ENCODE assay signal across 9 mouse cellular contexts in the genomic region with DNA sequence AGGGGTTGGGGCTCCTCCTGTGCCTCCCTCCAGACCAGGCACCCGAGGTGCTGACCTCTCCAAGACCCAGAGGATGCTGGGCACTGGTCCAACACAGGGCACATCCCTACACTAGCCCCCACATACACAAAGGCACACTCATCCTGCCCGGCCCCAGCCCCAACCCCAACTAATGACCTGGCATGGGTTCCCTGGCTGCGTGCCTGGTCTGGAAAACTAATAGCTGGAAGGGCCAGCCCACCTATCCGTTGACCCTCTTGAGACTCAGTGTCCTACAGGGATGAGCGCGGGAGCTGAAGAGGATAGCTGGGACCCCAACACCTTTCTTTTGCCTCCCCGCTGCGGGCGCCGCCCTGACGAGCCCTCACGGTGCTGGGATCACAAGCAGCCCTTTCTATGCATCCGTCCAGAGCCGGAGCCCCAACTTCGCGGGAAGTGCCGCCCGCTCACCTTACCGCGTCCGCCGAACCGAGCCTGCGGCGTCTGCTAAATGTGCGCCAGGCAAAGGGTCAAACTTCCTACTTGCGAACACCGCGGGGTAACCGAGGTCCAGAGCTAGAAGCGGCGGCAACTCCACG. TPM values are rescaled to one million over a fixed set of nuclear protein-coding genes. Genes with fewer than 3 reads are reported as not detected.
DNase-seq lines count a peak whose midpoint lies in the region.
"Had no signal": no experiment of that assay in that cellular context is flagged by ENCODE, and none has a peak within 500 bp of the region (broad histone marks: within the 10 kb centered on the region; RNA-seq: fewer than 3 reads in every experiment).

No protein-coding gene starts in this region.

- DNase-seq in layer of hippocampus, adult 9-11 months, result peak; percentile 41
- no peak for DNase-seq in layer of hippocampus, postnatal 10 days (ENCODE audit: low spot score in 2 of 2)
- peak; percentile 76 to 78 for DNase-seq in cerebellum, postnatal 10 days
- DNase-seq in hindbrain, embryonic 10.5 days (ENCODE audit: low spot score), result no peak
- DNase-seq in midbrain, embryonic 10.5 days (ENCODE audit: low spot score), result no peak
- no peak for DNase-seq in gastrocnemius, adult 18-20 months (ENCODE audit: low spot score)
- no peak for DNase-seq in thymus, postnatal 10 days (ENCODE audit: low spot score in 2 of 2)
- DNase-seq in ovary, postnatal 14 days (ENCODE audit: low spot score), result no peak

- WGBS in hindbrain, embryonic 10.5 days, result 1% methylated on average over 33 of the region's 33 CpGs
- 1% methylated on average over 33 of the region's 33 CpGs for WGBS in midbrain, embryonic 10.5 days

- H3K9me3 ChIP-seq in hindbrain, embryonic 10.5 days, result no peaks in the 10 kb centered on the region
- no peaks in the 10 kb centered on the region for H3K9me3 ChIP-seq in midbrain, embryonic 10.5 days (replicated peaks)

- peaks cover 26% of the 10 kb centered on the region for H3K4me1 ChIP-seq in hindbrain, embryonic 10.5 days (replicated peaks)
- peaks cover 29% of the 10 kb centered on the region for H3K4me1 ChIP-seq in midbrain, embryonic 10.5 days

- H3K4me3 ChIP-seq in hindbrain, embryonic 10.5 days, result peak overlapping the region; percentile 55
- H3K4me3 ChIP-seq in midbrain, embryonic 10.5 days, result peak overlapping the region; percentile 52

- H3K27ac ChIP-seq in hindbrain, embryonic 10.5 days, result no peak overlapping the region; the same call in 1 of the 2 replicates
- no peak overlapping the region; the same call in 1 of the 2 replicates for H3K27ac ChIP-seq in midbrain, embryonic 10.5 days (replicated peaks)

- peaks cover 59% of the 10 kb centered on the region for H3K27me3 ChIP-seq in hindbrain, embryonic 10.5 days (ENCODE audit: insufficient read depth, poor library complexity, severe bottlenecking)
- peaks cover 59% of the 10 kb centered on the region for H3K27me3 ChIP-seq in midbrain, embryonic 10.5 days (ENCODE audit: low read depth, poor library complexity, severe bottlenecking)

- H3K36me3 ChIP-seq in hindbrain, embryonic 10.5 days, result no peaks in the 10 kb centered on the region
- no peaks in the 10 kb centered on the region for H3K36me3 ChIP-seq in midbrain, embryonic 10.5 days

RNA-seq across cellular contexts. Expression of gene A930017K11Rik, which starts 1.1 kb away (rescaled TPM):
- not detected for total RNA-seq in layer of hippocampus, postnatal 10 days (2021)
- polyA plus RNA-seq in hindbrain, embryonic 10.5 days (2016; fragmentation: Nextera tagmentation; extraction: Ambion mirVana), result 0.25 and 0.34 TPM in 2 replicates
- 0.06 and 0.19 TPM in 2 replicates for polyA plus RNA-seq in midbrain, embryonic 10.5 days (2016; fragmentation: Nextera tagmentation; extraction: Ambion mirVana)
- total RNA-seq in gastrocnemius, adult 18-20 months (2021), result not detected
- total RNA-seq: neutrophil, adult 5-6 weeks had no signal

RNA-seq across cellular contexts. Expression of gene Nhlrc4, which starts 6.6 kb away (rescaled TPM):
- not detected for total RNA-seq in layer of hippocampus, postnatal 10 days (2021)
- 0.21 and 0.55 TPM in 2 replicates for polyA plus RNA-seq in hindbrain, embryonic 10.5 days (2016; fragmentation: Nextera tagmentation; extraction: Ambion mirVana)
- polyA plus RNA-seq in midbrain, embryonic 10.5 days (2016; fragmentation: Nextera tagmentation; extraction: Ambion mirVana), result 0.34 TPM in 1 of 2 replicates, not detected in the other
- total RNA-seq in gastrocnemius, adult 18-20 months (2021), result not detected
- total RNA-seq: neutrophil, adult 5-6 weeks had no signal

RNA-seq across cellular contexts. Expression of gene Pigq, which starts 6.6 kb away (rescaled TPM):
- total RNA-seq in layer of hippocampus, postnatal 10 days (2021), result 100 to 1,000 TPM; 144 to 149 TPM
- polyA plus RNA-seq in hindbrain, embryonic 10.5 days (2016; fragmentation: Nextera tagmentation; extraction: Ambion mirVana), result 65.4 and 72.6 TPM in 2 replicates
- polyA plus RNA-seq in midbrain, embryonic 10.5 days (2016; fragmentation: Nextera tagmentation; extraction: Ambion mirVana), result 64.8 and 67.8 TPM in 2 replicates
- total RNA-seq in gastrocnemius, adult 18-20 months (2021), result 10 to 100 TPM; 19.9 to 22.2 TPM

RNA-seq across cellular contexts. Expression of gene Rab40c, which starts 31.8 kb away (rescaled TPM):
- 10 to 100 TPM; 41.9 to 49.9 TPM for total RNA-seq in layer of hippocampus, postnatal 10 days (2021)
- 33.4 and 43.4 TPM in 2 replicates for polyA plus RNA-seq in hindbrain, embryonic 10.5 days (2016; fragmentation: Nextera tagmentation; extraction: Ambion mirVana)
- polyA plus RNA-seq in midbrain, embryonic 10.5 days (2016; fragmentation: Nextera tagmentation; extraction: Ambion mirVana), result 29.8 and 33.6 TPM in 2 replicates
- total RNA-seq in gastrocnemius, adult 18-20 months (2021), result 10 to 100 TPM in 1 of 2 experiments, 1 to 10 TPM in 1; 7.6 to 11.1 TPM

RNA-seq across cellular contexts. Expression of gene Capn15, which starts 34.3 kb away (rescaled TPM):
- total RNA-seq in layer of hippocampus, postnatal 10 days (2021), result 10 to 100 TPM; 38.2 to 50.8 TPM
- polyA plus RNA-seq in hindbrain, embryonic 10.5 days (2016; fragmentation: Nextera tagmentation; extraction: Ambion mirVana), result 32.4 and 35.0 TPM in 2 replicates
- 27.6 and 29.5 TPM in 2 replicates for polyA plus RNA-seq in midbrain, embryonic 10.5 days (2016; fragmentation: Nextera tagmentation; extraction: Ambion mirVana)
- total RNA-seq in gastrocnemius, adult 18-20 months (2021), result 1 to 10 TPM; 4.4 to 6.5 TPM

Comparison
In these comparisons a context has a peak if more than half of its experiments do, and no peak if none do; other contexts are left out.
1. DNase-seq: peak in layer of hippocampus, adult 9-11 months (single experiment) and cerebellum, postnatal 10 days (2 of 2); none in layer of hippocampus, postnatal 10 days (0 of 2), hindbrain, embryonic 10.5 days (single experiment), midbrain, embryonic 10.5 days (single experiment), gastrocnemius, adult 18-20 months (single experiment), thymus, postnatal 10 days (0 of 2) and ovary, postnatal 14 days (single experiment).
2. RNA of gene Pigq, which starts 6.6 kb away (total RNA-seq): 144 to 149 TPM in layer of hippocampus, postnatal 10 days; 19.9 to 22.2 TPM in gastrocnemius, adult 18-20 months; every median in the first group is over 4 times any median in the second.